Mouse (Mus musculus): ENCODE results near the gene Ppdpf. TPM values are rescaled to one million over a fixed set of nuclear protein-coding genes. Genes with fewer than 3 reads are reported as not detected.
"Not testable (repeated sequence)": the region's sequence is repeated elsewhere in the genome, so short reads cannot be mapped to it uniquely, and the experiment has no call there.

Gene Ppdpf
- total RNA-seq, 2 experiments from 2014 or later = 41.7 to 44.5 TPM

DNA sequence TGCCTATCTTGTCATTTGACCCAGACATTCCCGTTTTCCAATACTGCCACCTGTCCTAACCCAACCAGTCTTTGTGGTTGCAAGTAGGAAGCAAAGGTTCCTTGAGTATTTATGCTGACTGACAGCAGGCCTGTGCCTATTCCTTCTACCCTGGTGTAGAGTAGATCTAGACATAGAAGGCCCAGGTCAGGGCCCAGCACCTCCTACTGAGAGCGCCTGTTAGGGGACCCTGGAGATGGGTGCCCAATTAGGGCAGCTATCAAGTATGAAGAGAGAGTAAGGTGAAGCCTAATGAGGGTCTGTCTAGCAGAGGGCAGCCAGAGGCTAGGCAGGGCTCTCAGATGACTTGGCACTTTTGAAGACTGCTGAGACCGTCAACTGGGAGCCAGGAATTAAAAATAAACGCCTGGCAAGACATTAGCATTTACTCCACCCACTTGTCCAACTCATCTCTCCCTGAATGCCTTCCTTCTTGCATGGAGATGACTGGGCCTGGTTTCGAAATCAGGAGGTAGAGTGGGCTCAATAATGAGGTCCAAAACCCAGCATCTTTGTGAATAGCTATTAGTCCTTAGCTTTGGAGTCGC is 29.2 kb upstream of the Ppdpf start:
- peak; percentile 69 for DNase-seq (ENCODE audit: low spot score)

DNA sequence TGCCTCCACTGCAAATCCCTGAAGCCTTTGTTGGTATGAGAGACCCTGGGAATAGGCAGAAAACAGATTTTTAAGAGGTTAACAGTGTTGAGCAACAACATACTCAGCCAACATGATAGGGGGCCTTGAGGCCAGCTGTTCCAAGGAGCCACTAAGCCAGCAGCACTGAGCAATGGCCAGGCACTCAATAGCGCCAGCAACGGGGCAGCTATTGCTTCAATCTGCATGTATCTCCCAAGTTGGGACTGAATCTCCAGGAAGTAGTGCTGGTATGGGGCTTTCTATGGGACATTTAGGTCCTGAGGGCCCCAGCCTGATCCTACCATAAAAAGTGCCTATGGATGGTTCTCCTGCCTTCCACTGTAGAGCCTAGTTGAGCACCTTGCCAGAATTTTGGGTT is 28.6 kb upstream of the Ppdpf start:
- DNase-seq (ENCODE audit: low spot score) = no peak

DNA sequence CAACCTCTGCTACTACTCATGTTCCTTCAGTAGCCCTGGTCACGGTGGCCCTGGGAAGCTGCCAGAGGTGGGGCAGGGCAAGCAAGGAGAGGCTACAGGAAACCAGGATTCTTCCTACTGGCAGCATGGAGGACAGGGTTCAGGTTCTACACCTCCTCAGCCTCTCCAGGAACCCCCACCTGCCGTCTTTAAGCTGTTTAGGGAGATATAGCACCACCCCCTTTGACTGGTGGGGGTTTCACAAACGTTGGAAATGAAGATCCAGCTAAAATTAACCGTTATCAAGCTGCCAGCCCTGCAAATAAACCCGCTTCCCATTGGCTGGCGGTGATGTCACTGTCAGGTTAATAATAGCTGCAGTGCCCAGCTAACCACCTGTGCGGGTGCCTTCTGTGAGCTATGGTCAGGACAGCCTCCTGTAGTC is 27.9 kb upstream of the Ppdpf start:
- DNase-seq (ENCODE audit: low spot score) = peak; percentile 81

DNA sequence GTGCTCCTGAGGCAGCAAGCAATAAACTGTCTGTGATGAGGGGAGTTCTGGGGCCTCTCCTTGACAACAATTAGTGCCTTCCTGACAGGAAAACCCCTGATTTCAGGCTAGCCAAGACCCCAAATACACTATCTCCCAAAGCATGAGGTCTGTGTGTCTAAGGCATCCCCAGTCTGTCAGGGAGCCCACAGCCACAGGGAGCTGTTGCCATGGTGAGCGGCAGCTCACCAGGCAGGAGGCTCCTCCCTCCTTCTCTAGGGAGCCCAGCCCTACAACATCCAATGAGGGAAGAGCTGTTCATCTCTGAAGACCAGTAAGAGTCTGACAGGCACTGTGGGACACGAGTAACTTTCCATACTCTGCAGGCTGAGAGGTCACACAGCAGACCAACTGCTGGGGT is 27.3 kb upstream of the Ppdpf start:
- DNase-seq (ENCODE audit: low spot score) = no peak

DNA sequence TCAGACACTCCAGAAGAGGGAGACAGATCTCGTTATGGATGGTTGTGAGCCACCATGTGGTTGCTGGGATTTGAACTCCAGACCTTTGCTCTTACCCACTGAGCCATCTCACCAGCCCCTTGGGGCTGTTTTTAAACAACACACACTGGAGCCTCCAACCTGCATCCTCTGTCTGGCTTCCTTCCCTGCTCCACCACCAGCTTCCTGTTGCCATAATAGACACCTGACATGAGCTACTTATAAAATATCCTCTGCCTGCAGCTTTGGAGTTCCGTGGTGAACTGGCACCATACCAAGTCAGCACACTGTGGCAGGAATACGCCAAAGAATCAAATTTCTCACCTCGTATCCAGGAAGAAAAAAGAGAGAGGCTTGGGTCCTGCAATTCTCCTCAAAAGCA is 26.2 kb upstream of the Ppdpf start:
- no peak for DNase-seq (ENCODE audit: low spot score)

DNA sequence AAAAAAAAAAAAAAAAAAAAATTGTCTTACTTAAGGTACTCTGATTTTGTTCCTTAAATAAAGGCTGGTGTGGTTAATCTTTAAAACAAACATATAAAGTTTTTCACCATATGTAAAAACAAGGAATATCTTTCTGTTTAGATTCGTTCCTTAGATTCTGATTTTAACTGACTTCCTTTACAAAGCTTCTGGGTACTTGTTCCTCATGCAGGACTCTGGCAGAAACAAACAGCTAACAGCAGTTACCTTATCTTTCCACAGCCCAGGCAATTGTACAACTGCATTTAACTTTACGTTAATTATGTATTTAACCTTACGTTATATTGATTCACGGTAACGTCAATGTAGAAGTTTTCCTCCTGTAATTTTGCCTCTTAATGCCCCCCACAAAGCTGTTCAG is 20.6 kb upstream of the Ppdpf start:
- no peak for DNase-seq (ENCODE audit: low spot score)

DNA sequence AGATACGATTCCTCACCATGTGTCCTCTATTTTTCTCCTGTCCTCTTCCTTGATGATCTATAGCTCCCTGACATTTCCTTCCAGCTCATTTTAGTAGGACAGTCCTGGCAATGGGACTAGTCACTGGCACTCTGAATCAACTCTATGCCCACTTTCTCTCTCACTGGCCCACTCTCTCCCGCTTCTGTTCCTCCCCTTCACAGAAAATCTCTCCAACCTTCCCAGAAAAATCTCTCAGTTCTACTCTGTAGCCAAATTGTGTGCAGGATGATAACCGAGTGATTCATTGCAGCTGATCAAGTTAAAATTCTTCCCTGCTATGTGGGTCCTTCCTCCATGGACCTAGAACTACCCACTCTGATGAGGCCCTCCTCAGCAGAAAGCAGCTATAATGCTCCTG is 12.4 kb upstream of the Ppdpf start:
- no peak for DNase-seq (ENCODE audit: low spot score)

DNA sequence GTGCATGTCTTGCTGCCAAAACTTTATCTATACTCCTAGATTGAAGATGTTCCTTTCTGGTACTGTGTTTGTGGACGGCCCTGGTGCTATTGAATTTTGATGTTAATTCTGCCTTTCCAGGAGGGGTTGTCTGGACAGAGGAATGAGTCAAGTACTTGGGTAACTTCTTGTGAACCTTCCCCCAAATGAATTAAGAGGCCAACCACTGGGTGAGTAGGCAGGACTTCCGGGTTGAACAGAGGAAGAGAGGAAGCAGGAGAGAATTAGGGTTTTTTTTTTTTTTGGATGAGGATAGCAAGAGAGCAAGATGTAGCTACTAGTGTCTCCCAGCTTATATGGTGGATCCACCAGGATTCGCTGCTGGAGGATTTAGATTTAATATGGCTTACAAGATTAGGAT is 9.0 kb upstream of the Ppdpf start:
- DNase-seq (ENCODE audit: low spot score) = no peak

DNA sequence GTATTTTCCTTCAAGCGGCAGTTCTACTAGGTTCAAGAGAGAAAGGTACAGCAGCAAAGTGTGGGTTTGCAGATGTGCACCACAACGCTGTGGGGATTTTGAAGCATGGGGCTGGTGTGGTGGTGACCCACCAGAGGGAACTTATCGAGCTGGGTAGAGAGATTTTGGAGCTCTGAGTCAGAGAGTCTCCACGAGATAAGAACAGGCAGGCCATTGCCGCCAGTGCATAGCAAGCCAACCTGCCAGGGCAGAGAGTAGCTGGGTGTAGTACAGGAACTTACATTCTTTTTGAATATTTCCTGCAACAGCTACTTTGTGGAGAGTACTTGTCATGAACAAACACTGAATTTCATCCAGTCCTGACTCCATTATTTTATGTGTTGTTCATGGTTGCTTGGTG is 8.6 kb upstream of the Ppdpf start:
- no peak for DNase-seq (ENCODE audit: low spot score)

DNA sequence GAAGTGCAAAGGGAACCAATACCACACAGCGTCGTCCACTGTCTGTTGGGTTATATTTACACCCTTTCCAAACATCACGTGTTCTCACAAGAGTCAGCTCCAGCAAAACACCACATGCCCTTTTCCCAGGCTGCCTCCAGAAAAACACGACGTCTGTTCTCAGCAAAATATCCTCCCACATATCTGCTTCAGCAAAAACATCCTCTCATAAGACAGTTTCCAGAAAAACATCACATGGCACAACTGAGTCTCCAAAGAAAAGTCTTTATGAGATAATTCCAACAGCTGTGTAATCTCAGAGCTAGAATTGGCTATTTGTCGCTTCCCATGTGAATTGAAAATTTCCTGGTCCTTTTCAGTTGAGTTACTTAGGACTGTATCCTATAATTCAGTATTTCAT is 6.1 kb upstream of the Ppdpf start:
- no peak for DNase-seq (ENCODE audit: low spot score)

DNA sequence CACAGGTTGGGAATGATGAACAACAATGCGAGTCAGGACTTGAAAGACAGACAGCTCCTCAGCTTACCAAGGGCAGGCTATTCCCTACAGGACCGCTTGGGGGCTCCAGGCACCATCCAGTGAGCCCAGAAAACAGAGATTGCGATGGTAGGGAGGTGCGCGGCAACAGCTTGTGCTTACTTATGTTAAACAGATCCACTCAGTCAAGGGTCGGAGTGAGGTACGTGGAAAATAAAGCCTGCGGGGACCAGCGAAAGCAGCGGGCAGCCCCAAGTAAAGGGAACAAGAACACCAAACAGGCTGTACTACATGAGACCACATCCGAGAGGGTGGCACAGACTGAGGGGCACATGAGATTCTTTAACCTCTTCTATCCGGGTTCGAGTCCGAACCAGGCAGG is 412 bp upstream of the Ppdpf start:
- DNase-seq (ENCODE audit: low spot score) = peak; percentile 85

DNA sequence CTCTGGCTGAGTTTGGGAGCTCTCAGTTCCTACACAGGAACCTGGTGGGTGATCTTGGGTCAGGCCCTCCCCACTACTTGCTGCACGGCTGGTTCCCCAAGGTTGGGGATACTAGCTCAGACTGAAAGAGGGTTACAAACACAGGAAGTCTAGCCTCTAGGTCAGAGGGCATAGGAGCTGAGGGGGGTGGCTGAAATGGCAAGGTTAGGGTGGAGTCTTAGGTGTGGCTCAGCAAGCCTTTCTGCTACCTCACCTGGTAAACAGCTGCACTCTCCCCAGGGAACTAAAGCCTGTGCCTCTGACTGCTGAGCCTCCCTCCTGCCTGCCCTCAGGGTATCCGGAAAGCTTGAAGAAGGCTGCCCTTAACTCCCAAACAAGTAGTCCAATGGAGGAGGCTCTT is 1.6 kb downstream of the Ppdpf start:
- no peak for DNase-seq (ENCODE audit: low spot score)

DNA sequence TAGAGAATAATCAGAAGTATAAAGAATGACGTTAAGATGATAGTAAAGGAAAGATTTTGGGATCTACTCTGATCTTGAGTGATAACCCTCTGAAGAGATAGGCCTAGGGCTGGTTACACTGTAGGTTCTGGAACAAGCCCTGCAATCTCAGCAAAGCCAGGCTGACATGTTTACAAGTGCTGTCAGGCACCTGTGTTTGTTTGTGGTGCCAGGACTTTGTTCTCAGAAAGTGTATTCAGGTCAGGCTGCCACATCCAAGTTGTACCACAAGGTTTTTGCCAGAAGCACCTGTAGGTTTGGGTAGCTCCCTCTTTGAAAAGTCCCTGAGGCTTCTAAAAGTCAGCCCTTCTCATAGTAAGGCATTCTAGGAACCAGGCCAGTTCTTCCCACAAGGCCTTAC is 2.3 kb downstream of the Ppdpf start:
- DNase-seq (ENCODE audit: low spot score) = no peak

DNA sequence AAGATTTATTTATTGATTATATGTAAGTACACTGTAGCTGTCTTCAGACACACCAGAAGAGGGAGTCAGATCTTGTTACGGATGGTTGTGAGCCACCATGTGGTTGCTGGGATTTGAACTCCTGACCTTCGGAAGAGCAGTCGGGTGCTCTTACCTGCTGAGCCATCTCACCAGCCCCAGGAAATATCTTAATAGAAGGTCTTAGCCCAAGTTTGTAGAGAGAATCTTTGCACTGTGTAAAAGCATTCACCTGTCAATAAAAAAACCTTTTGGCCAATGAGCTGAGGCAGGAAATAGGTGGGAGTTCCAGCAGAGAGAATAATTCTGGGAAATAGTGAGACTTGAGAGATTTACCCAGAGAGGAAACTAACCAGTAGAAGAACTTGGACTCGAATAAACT is 4.3 kb downstream of the Ppdpf start:
- not testable (repeated sequence) for DNase-seq (ENCODE audit: low spot score)

DNA sequence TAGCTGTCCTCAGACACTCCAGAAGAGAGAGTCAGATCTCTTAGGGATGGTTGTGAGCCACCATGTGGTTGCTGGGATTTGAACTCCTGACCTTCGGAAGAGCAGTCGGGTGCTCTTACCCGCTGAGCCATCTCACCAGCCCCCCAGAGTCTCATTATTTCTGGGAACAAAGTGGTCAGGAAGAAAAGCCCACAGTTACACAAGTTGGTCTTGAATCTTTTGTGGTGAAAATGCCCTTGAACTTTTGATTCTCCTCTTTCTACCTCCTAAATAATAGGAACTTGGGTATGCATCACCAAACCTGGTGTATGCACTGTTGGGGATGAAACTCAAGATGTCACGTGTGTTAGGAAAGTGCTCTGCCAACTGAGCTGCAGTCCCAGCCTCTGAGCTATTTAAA is 4.9 kb downstream of the Ppdpf start:
- DNase-seq (ENCODE audit: low spot score) = no peak

DNA sequence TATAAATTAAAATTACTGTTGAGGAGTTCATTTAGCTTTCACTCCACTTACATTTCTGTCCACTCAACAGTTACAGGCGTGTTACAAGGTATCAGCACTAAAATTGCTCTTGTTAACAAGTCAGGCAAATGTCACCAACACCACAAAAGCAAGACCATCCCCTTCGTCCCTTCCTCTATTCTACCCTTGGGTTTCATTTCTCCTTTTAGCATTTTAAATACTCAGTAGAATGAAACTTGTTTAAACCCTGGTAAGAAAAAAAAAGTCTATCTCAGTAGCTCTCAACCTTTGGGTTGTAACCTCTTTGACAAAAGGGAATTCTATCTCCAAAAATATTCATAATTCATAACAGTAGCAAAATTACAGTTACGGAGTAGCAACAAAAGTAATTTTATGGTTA is 6.0 kb downstream of the Ppdpf start:
- no peak for DNase-seq (ENCODE audit: low spot score)

DNA sequence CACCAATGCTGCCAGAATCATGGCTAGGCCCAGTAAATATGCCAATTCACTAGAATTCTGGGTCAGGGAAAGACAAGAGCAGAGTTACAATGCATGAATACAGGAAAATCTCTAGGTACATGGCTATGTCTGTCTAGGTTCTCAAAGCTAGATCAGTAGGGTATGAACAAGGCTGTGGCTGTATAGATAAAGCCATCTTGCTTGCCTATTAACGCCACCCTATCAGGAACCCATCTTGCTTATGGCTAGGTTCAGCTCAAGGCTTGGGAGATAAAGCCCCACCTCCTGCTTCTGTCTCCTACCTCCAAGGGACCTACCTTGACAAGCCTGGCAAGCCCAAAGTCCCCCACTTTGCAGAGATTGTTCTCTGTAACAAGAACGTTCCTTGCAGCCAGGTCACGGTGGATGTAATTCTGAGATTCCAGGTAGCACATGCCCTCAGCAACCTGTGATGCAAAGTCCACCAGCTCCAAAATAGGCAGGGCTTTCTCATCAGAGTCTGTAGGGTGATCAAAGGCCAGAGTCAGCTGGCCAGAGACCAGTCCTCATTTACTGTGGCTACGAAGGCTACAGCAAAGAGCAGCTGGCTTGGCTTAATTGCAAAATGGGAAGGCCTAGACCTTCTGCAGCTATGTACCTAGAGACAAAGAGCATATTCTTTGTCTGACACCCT is 9.7 kb downstream of the Ppdpf start:
- DNase-seq (ENCODE audit: low spot score) = no peak

DNA sequence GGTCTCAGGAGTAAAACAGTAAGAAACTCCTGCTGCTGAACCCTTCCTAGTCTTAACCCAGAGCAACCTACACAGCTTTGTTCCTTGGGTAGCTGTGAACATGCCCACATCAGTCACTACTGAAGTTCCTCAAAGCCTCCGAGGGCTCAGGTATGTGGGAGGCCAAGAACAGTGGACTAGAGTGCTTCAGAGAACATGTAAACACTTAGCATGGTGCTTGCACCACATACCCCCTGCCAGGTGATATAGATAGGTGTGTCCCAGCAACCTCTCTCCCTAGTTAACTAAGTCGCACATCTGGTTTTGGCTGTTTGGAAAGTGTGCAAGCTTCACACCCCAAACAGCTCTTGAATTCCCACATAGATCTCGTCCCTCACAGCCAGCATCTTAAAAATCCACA is 14.6 kb downstream of the Ppdpf start:
- no peak for DNase-seq (ENCODE audit: low spot score)

DNA sequence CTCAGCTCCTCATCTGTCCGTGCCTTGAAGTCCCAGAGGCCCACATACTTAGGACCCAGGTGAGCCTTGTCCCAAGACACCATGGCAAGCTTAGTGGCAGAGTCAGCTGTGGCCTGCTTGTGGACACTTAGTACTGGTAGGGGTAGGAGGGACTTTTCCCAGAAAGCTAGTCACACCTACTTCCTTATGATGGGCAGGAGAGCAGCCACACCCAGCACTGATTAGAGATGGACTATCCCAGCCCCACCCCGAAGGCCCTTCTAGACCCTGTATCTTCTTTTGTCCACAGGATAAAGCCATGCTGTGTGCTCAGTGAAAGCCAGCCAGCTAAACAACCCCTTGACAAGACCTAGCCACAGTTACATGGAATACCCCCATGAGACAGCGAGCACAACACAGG is 15.4 kb downstream of the Ppdpf start, which contains the start of gene Ptk6:
TSS of gene Ptk6 (minus strand) at position 368 of the 400 bp plus-strand sequence.
- DNase-seq (ENCODE audit: low spot score) = no peak

DNA sequence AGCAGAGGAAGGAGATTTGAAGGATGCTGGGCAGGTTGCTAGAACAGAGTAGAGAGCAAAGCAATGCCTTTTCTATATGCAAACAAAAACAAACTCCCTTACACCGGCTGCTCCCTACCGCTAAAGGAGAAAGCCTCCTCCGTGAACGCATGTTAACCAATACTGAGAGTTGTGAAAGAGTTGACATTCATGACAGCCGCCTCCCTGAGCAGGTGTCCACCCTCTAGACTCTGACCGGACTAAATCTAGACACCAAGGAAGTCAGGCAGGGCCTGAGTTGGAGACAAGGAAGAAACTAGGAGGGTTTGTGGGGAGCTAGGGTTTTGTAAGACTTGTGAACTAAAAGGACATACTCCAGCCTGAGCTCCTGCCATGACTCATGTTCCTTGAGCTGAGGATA is 15.8 kb downstream of the Ppdpf start:
- no peak for DNase-seq (ENCODE audit: low spot score)

DNA sequence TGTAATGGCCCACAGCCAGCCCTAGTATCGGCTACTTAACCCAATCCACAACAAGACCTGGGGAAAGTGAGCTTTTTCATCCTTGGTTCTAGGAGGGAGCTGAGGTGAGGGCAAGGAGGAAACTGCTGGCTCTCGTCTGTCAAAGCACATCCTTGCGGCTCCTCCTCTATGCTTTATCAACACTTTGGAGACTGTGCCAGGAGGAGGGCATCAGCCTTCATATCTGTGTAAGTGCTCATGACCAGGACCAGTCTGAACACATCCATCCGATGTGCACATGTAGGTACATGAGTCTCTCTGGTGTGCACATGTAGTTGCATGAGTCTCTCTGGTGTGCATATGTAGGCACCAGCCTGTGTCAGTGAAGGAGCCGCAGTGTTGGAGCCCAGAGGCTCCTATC is 18.6 kb downstream of the Ppdpf start:
- DNase-seq (ENCODE audit: low spot score) = no peak

DNA sequence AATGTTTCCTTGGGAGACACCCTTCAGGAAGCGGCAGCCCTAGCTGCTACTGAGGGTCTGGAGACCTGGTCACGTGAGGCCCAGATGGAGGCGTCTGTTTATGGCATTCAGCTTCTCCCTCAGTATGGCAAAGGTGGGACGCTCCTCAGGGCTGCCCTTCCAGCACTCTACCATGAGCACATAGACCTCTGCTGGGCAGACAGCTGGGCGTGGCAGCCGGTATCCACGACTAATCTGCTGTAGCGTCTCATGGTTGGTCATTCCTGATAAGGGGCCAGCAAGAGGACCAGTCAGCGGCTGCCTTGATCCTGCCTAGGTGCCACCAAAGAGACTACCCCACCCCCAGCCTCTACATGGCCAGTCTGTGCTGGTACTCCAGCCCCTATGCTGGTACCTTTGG is 19.1 kb downstream of the Ppdpf start:
- no peak for DNase-seq (ENCODE audit: low spot score)

DNA sequence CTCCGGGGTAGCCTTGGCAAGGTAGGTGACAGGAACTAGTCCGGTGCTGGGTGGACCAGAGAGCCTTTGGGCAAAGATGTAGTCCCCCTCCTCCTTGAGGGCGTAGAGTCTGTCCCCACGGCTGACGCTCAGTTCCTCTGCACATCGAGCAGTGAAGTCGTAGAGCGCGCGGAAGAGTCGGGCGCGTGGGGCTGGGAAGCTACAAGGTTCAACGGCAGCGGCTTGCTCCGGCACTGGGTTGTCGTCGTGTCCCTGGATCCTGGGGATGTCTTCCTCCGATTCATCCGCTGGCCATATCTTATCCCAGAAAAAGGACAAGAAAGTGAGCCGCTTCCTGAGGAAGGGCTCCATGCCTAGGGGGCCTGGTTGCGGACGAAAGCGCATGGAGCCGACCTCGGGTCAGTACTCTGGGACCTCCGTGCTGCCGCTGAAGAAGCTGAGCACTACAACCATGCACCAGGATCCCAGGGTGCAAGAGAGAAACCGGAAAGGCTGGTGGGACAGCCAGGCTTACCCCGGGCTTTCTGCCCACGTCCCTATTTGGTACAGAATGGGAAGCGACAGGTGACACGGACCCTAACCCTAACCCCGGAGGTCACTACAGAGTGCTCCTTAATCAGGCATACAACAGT is 25.5 kb downstream of the Ppdpf start:
- DNase-seq (ENCODE audit: low spot score) = no peak

Data from gastrocnemius, adult 18-20 months (tissue).